Mouse (Mus musculus): ENCODE data around the gene Dand5.

Gene Dand5

GRCm38 (mm10) chr8:84822723-84823122, at the start of gene Dand5:
Gene Dand5 (minus strand): TSS chr8:84822823.
- no peak for DNase-seq

DNA sequence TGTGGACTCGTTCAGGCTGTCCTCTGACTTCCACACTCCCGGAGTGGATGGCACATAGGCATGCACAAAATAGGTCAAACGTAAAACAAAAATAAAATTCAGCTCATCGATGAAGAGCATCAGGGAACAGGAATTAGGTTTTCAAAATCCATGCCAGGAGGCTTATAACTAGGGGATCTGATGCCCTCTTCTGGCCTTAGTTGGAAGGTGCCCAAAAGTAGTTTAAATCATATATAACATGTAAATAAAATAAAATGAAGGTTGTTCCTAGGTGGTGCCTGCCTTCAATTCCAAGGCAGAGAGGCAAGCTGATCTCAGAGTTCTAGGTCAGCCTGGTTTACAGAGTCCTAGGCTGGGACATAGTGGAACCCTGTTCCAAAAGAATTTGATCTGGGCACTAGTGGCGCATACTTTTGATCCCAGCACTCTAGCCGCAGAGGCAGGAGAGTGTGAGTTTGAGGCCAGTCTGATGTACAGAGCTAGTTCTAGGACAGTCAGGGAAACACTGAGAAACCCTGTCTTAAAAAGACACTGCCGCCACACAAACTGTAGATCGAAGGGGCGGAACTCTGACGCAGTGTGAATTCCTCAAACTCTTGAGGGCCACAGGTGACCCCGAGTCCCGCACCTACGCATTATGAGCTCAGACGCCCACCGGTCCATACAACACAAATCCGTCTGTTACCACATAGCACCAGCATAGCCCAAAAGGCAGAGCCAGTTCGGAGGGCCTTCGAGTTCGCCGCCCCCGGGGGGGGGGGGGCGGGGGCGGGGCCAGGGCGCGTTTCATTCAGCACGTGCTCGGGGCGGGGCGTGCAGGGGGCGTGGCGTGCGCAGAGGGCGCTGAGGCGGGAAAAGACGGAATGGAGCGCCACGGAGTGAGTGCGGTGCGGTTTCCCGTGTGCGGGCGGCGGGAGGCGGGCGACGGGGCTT, 49.0 kb upstream of the Dand5 start, which contains the start of gene Syce2:
Syce2 (plus strand) TSS at position 736 of the 933 bp plus-strand sequence.
- peak; percentile 39 to 70 for DNase-seq

DNA sequence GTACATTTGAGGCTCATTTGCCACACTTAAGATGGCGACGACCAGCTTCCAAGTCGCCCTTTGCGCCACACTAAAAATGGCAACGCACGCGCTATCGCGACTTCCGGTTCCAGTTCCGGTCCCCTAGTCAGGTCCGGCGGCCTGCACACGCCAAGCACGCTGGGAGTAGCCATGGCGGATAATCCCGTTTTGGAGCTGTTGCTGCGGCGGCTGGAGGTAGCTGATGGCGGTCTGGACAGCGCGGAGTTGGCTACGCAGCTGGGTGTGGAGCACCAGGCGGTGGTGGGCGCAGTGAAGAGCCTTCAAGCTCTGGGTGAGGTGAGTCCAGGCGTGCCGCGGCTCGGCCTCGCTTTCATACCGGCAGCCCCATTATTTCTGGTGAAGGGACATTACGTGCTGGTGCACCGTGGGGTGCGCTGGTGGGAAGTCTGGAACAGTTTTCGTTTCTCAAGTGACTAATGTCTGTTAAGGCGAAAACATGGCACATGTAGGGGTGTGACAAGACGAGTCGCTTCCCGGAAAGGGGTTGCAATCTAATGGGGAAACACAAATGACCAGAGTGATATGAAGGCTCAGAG, 34.3 kb upstream of the Dand5 start, which contains the start of gene Farsa:
Farsa (plus strand) TSS at position 126 of the 578 bp plus-strand sequence.
- DNase-seq = peak; percentile 94

- DNase-seq = no peak
These were observed 33.8 kb upstream of the Dand5 start for GRCm38 (mm10) chr8:84856434-84856833.

GRCm38 (mm10) chr8:84847684-84848435, 25.2 kb upstream of the Dand5 start:
- DNase-seq = no peak

DNA sequence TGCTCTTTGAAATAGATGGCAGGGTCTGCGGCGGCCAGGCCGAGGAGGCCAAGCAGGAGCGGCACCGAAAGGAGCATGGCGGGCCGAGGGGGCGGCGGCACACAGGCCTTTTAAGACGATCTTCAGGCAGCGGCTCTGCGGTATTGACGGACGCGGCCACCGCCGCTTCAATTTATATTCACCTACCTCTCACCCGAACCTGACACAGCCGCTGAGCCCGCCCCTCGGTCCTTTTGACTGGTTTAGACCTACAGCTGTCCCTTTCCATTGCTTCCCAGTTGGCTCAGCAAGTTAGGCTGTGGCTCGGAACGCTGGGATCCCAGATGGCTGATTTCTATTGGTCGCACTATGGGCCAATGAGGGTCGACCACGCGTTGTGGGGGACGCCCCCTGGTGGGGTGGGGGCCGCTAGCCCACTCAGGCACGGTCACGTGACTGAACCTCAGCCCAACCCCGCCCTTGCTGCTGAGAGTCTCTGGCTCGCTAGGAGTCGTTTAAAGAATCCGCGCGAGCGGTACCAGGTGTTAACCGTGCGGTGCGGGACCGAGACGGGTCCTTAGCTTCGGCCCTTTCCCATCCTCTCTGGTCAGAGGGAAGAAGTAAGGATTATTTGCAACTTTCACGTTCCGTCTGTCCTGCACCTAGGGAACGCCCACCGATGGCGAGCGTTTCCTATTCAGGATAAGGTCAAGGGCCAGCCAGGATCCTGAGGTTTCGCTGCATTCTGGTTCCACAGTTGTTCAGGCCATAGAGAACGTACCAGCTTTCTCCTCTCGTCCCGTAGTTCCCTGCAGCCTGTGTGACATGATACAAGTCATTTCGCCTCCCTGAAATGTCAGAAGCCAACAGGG, 24.3 kb upstream of the Dand5 start, which contains the start of gene Calr:
Calr (minus strand) TSS at position 213 of the 851 bp plus-strand sequence.
- DNase-seq = peak; percentile 98 to 100

DNA sequence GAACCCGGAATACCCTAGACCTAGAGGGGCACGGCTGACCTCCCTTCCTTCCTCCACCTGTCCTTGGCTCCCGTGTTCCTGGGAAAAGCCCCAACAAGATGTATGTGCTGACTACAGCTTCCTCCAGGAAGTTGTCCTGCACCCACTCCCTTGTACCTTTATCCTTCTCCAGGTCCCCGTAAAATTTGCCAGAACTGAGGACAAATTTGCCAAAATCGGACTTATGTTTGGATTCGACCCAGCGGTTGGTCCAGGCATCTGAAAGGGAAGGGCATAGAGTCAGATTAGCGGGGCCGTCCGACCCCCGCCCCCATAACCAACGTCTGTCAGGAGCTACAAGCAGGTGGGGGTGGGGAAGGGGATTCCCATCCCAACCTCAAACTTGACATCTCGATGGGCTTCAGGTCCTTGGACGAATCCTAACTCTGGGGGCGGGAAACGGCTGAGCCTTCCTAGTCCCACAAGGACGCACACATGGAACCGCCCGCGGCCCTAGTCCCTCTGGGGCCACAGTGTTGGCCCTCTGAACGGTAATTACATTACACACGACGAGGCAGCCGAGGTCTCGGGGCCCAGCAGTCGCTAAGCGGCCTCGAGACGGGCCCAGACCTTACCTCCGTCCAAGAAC, 23.6 kb upstream of the Dand5 start:
- DNase-seq = no peak

DNA sequence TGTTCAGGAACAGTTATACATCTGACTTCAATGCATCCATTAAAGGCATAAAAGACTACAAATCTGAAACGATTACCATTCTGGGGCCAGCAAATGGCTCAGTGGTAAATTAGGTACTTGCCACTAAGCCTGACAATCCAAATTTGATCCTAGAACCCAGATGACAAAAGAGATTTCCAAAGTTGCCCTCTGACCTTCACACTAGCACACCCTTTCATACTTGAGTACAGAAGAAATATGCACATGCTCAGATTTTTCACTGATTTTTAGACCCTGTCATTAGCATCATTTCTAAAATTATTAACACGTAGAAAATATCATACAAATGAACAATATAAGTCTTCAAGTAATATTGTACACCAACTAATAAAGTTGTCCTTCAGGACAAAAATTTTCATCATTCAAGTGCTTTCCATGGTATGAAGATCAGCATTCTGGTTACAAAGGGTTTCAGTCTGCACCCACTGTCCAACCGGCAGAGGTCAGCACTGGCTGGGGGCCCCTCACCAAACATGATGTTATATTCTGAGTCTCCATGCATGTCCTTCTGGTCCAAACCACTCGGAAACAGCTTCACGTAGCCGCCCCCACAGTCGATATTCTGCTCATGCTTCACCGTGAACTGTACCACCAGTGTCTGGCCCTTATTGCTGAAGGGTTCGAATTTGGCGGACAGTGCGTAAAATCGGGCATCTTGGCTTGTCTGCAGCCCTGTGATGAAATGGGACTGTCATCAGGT, 22.9 kb upstream of the Dand5 start:
- peak; percentile 52 to 58 for DNase-seq

GRCm38 (mm10) chr8:84844397-84845070, 21.9 kb upstream of the Dand5 start:
- DNase-seq = no peak

DNA sequence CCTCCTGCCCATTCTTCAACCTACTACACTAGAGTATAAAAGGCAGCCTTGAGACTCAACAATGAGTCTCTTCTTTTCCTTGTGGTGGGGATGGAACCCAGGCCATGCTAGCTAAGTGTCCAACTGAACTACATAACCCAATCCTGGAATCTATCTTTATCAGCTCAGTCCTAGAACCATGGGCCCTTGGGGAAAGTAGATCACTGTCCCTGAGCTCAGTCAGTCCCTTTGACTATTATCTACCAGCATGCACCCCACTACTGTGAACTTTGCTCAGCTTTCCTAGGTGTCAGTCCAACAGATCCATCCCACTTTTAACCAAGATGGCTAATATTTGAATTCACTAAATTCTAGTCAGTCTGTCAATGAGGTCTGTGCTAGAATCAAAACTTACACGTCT, 18.9 kb upstream of the Dand5 start:
- DNase-seq = no peak

DNA sequence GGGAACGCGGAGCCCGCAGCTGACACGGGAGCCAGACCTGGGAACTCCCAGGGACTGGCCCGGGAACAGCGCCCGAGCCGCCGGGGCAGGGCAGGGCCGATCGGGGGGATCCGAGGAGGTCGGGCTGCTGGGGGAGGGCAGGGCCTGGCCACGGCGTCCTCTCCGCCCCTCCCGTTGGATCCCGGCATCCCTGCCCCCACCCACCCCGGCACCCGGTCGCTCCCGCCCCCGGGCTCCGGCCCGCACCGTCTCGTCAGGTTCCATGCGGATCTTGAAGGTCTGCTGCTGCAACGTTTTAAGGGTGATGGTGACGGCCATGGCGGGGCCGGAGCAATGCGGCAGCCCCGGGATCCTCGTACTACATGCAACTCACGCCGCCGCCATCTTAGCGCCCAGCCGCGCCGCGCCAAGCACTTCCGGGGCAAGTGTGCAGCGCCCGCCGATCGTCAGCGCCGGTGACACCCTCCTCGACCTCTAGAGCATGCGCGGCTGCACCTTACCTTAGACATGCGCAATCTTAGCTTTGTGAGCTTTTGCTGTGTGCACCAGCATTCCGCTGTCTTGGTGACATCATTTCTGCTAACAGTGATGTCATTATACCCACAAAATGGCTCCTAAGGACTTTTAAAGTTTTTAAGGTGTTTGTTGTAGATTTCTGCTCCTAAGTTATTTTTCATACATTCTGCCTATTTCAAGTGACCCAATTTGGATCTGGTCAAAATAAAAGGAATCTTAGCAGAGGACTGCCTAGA, 17.8 kb upstream of the Dand5 start, which contains the start of gene Rad23a:
Rad23a (minus strand) TSS at position 418 of the 752 bp plus-strand sequence.
- DNase-seq = peak; percentile 91

DNA sequence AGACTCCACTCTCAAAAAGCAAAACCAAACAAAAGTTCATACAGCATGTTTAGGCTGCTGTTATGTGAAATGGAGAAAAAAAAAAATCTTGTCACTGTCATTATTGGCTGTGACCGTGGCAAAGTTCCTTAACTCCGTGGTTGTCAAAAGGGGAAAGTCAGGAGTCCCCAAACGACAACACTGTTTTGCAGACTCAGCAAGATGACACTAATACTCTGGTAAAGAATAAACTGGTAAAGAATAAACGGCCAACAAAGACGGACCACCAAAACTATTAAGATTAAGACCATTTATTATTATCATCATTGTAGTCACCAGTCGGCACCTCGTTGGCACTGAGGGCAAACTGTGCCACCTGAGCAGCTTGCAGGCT, 17.2 kb upstream of the Dand5 start:
- DNase-seq = no peak

DNA sequence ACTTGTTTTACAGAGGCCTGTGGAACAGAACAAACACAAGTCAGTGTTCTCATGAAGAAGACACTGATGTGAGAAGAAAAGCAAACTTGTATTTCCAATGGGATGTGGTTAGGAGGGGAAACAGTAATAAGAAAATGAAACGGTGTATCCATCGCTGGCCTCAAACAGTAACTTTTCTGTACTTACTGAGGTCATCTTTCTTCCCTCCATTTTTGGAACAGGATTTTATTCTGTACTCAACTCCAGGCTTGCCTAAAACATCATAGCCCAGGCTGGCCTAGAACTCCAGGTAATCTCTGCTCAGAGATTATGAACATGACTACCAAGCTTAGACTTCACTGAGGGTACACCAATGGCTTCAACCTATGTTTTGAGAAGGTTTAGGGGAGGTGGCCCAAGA, 16.8 kb upstream of the Dand5 start:
- DNase-seq = no peak

DNA sequence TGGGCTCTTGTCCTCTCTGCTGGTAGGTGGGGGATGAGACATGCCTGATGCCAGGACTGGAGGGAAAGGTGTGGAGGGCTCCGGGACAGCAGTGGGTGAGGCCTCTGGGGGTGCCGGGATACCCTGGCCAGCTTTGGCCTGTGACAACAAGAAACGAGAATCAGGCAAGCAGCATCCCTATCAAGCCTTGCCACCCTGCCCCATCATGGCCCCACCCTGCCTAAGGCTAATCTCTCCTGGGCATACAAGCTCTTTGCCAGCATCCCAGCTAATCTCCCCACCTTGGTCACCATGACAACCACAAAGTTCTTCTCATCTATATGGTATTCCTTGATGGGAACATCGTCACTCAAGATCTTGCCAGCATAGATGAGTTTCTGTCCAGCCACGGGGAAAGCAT, 15.9 kb upstream of the Dand5 start:
- no peak for DNase-seq

DNA sequence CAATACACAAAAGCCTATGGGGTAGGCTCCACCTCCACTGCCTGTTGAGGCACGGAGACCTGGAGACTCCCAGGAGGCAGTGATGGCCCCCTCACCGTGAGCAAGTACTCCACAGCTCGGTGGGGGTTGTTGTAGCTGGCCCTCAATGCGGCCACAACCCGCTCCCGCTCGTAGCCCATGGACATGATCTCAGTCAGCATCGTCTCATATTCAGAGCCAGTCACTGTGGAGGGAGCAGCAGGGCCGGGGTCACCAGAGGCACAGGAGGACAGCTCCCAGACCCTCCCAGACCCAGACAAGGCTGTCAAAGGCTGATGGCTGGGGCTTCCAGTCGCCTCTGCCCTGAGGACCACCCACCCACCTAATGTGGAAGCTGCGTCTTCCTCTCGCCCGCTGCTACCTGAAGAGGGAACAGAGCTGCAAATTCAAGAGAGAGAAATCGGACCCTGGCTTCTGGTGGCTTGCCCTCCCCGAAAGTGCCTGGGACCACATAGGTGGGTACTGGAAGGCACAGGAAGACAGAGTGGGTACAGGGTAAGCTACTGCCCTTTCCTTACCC, 15.4 kb upstream of the Dand5 start:
- DNase-seq = no peak

DNA sequence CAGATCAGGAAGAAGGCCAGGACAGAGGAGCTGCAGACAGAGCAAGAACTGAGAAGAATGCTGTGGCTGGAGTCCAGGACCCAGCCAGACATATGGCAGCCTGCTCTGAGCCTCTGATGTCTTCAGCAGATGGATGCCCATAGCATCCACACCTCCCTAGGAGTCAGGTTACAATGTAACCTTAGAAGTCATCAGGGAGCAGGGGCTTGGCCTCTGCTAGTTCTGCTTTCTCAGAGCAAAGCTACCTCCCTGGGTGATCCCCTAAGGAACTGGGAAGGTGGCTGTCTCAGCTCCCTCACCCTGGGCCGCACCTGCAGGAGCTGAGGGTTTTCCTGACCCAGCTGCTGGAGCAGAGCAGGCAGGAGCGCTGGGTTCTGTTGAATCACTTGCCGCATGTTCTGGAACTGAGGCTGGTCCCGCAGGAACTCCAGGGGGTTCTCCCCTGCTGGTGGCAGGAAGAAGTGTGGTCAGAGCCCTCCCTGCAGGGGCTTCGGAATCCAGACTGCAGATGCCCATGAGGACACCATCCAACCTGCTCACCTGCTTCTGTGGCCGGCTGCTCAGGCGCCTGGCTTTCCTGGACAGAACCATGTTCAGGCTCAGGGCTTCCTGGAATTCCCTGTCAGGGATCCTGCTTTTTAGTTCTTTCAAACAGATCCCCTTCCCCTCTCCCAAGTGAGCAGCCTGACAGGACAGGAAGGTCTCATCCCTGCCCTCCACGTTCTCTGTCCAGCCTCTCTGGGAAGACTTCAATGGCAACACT, 14.7 kb upstream of the Dand5 start:
- peak in 1 of 2 experiments; percentile 52 for DNase-seq

DNA sequence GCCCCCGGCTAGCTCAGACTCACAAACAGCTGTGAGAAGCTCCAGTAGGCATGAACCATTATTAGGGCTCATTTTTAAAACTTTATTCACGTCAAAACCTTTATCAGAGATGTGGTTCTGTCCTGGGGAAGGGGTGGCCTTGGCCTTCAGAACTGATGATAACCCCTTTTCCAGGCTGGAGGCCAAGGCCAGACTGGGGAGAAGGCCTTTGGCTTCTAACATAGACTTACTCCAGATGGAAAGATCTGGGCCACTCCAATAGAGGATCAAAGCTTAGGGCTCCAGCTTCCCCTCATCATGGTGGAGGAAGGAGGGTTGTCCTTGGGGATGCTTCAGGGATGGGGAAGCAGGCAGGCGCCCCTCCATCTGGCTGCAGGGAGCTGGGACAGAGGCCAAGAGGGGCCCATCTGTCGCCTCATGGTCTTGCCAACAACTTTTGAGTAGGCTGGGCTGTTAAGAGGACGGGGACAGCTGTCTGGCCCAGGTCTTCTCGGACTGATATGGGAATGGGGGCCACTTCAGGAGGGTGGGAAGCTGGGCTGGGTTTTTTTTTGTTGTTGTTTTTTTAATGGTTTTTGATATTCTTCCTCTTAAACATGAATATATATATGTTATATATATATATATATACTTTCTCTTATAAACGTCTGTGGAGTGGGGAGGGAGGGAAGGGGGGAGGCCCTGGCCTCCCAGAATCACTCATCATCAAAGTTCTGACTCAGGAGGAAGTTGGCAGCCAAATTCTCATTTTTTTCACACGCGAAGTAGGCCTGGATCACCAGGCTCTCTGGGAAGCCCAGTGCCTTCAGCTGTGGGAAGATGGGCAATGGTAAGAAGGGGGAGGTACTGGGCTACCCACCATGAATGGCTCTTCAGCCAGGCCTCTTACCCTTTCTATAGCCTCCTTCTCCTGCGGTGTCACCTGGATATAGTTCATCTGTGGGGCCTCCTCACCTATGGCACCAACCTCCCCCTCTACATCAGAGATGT, 12.5 kb upstream of the Dand5 start:
- DNase-seq = peak; percentile 84 to 87
